Mouse (Mus musculus) regulatory T cell (primary cell): Measurements from ENCODE around the gene Btbd17.

Experiments
- in situ Hi-C: fragments of 300-600 bp; cut with MboI, MseI; formaldehyde crosslinking; loops from one replicate; pipeline ENCODE4 v1.15.1; 2025; ENCODE audit warnings: high pct_unique_total_duplicates

Gene Btbd17

DNA sequence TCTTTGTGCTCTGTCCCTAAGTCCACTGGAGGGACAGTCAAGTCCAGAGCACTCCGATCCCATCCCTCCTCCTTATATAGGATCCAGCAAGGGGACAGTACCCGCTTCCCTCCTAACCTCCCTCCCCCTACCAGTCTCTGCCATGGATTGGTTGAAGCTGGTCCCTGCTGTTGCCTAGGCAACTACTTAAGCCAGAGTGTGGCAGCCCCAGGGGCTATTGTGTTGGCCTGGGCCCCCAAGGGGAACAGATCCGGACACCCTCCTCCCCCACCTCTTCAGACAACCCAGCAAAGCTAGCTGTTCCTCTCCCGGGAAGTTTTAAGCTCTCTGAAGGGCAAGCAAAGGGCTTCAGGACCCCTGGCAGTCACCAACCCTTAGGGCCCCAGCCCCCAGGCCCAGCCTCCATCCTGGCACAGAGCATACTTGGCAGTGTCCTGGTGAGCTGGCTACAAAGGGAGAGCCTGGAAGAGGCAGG is at the start of gene Btbd17:
Gene Btbd17, minus strand, starts transcription at position 98 of the 475 bp plus-strand sequence.
- in situ Hi-C loops, result no loop called here

- in situ Hi-C loops, result no loop called here
Measured at GRCm38 (mm10) chr11:114844464-114845220, 48.9 kb upstream of the Btbd17 start.

DNA sequence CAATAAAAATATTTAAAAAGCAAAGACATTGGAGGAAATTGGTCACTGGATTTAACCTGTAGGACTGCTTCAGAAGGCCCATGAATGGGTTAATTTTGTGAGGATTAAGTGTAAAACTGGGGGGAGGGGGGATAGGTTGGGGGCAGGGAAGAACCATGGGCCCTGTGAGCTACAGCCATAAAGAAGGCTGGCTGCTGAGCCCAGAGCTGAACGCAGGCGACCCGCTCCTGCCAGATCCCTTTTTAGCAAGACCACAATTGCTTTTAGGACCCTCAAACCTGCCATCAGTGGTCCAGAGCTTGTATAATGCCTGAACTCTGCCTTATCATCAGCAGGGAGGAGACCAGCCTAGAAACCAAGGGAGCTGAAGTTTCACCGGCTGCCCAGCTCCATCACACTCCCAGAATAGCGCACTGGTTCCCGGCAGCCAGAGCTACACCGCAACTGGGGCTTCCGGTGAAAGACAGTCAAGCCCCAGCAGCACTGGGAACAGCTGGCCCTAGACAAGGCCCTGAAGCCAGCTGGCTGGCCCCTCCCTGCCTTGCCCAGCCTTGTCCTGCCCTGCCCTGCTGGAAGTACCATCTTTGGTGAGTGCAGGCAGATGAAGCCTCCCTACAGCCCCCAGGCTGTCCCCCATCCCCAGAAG is 48.2 kb upstream of the Btbd17 start:
- in situ Hi-C loops, result no loop called here

DNA sequence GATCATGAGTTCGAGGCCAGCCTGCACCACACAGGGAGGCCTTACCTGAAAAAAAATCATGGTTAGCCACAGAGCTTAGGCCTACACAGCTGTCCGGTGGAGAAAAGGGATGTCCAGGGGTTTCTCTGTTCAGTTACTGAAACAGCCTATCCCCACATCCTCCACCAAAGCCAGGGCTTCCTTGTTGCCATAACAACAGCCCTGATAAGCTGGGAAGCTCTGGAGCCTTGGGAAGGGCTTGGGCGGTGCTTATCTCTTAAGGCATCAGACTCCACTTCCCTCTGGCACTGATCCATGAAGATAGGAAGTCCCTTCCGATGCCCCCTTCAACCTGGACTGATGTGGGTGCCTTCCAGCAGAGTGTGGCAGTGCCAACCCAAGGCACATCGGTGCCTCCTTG is 37.4 kb upstream of the Btbd17 start:
- in situ Hi-C loops, result no loop called here

DNA sequence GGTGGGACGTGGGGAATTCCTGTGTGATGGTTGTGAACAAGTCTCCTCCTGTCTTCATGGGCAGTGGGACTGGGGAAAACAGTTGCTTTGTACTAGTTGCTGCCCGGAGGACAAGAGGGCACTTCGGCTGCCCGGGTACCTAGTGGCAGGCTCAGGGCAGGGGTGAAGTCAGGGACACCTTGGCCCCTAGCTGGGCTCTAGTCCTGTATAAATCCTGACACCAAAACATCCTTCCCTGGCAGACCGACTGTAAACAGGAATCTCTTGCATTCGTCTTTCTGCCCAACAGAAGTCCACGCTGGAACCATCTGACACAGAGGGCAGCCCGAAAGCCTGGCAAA is 34.7 kb upstream of the Btbd17 start:
- in situ Hi-C loops, result no loop called here

DNA sequence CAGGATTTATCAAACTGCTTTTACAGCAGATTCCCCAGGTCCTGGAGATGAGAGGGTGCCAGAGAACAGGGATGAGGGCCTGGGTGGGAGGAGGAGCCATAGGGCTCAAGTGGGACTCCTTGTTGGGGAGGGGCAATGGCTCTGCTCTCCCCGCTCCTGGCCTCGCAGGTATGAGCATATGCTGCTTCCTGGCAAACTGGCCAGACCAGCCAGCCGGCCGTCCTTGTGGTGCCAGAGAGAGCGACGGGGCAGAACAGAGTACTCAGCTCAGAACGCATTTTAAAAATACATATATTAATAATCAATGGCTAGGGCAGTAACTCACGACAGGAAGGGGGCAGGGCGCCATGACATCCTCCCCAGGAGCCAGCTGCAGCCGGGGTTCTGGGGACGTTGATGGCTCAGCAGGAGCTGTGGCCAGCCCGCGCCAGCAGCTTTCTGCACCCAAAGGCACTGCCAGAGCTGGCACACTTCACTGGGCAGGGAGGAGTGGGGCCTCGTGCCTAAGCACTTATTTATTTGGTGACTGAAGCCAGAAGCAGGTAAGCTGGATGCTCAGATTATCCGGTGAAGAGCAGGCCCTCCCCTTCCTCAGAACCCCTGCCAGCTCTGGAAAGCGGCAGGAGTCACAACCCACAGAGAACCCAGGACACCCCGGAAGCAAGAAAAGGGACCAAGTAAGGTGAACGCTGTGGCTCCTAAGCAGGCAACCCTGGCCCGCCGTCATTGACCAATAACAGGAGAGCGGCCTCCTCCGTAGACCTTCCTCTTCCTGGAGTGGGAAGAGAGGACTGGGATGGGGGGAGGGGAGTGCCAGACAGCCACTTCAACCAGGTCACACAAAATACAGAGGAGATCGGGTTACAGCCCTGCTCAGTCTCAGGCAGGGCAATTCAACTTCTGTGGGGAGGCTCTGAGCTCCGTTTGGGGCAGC is 34.0 kb upstream of the Btbd17 start:
- in situ Hi-C loops, result no loop called here

- in situ Hi-C loops, result no loop called here
Measured at GRCm38 (mm10) chr11:114826686-114827085, 30.9 kb upstream of the Btbd17 start.

DNA sequence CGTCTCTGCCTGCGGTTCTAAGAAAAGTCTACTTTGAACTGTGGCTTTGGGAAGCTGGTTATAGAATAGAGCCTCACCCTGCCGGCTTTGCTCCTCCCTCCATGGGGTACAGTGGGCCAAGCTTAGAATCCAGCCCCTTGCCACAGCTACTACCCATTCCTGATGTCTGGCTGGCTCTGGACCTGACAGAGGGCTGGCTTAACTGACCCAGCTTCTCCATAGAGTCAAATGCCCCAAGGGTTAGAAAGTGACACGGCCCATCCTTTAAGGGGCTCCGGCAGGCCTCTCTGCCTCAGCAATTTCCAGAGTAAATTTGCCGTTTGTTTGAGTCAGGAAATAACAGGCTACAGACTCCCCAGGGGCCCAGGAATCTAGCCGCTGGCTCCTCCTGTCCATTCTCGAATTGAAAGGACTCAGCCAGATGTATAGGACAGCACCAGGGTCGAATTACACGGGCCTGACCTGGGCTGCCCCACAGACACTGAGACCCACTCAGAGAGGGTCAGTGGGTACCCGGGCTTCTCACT is 27.5 kb upstream of the Btbd17 start:
- in situ Hi-C loops, result no loop called here

- in situ Hi-C loops, result no loop called here
Measured at GRCm38 (mm10) chr11:114822727-114823126, 27.0 kb upstream of the Btbd17 start.

- in situ Hi-C loops, result no loop called here
Measured at GRCm38 (mm10) chr11:114821325-114821724, 25.6 kb upstream of the Btbd17 start.

- in situ Hi-C loops, result no loop called here
Measured at GRCm38 (mm10) chr11:114820444-114820843, 24.7 kb upstream of the Btbd17 start.

DNA sequence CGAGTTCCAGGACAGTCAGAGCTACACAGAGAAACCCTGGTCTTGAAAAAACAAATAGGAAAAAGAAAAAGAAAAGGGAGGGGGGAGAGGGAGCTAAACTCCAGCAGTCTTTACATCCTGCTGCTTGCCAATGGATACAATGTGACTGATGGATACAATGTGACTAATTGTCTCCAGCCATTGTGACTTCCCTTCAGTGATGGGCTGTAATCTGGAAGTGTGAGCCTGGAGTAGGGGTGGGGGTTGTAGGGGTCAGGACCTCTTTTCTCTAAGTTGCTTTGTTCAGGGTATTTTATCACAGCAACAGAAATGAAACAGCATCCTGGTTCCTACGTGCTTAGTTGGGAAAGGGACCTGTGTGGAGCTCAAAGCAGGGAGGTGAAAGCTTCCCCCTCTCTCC is 23.4 kb upstream of the Btbd17 start:
- in situ Hi-C loops, result no loop called here

DNA sequence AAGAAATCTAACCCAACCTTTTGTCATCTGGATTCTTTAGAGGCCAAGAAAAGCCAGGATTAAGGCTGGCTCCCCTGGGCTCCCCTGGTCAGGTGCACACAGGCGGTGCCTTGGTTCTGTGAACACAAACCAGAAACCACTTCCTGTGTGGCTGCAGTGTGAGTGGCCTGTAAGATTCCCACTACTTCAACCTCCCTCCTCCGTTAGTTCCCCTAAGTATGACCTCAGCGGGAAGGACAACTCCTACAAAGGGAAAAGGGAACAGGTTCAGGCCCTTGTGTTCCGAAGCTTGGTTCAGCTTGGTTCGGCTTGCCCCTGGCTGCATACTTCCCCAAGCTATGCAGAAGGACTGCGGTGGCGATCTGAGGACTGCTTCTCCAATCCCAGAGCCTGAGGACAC is 22.4 kb upstream of the Btbd17 start:
- in situ Hi-C loops, result no loop called here

GRCm38 (mm10) chr11:114816934-114817333 is 21.2 kb upstream of the Btbd17 start:
- in situ Hi-C loops, result no loop called here

GRCm38 (mm10) chr11:114814873-114815592 is 19.3 kb upstream of the Btbd17 start:
- in situ Hi-C loops, result loop anchor here (5.0 kb wide), 1 partner anchor 97 kb away; no protein-coding TSS in a partner anchor

- in situ Hi-C loops, result loop anchor here (5.0 kb wide), 1 partner anchor 100 kb away; no protein-coding TSS in a partner anchor
Measured at GRCm38 (mm10) chr11:114812731-114813240, 17.0 kb upstream of the Btbd17 start.

DNA sequence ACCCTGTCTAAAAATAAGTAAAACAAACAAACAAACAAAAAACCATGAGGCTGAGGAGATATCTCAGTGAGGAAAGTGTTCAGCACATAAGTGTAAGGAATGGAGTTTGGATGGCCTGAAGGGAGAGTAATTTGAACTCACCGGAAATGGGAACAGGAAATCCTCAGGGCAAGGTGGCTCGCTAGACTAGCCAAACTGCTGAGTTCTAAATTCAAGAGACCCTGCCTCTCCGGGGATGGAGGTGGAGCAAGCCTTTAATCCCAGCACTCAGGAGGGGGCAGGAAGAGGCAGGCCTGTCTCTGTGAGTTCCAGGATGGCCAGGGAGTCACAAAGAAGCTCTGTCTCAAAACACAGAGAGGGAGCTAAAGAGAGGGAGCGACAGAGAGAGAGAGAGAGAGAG is 14.6 kb upstream of the Btbd17 start:
- in situ Hi-C loops, result loop anchor here (5.0 kb wide), 1 partner anchor 102 kb away; no protein-coding TSS in a partner anchor

- in situ Hi-C loops, result no loop called here
Measured at GRCm38 (mm10) chr11:114809371-114809770, 13.6 kb upstream of the Btbd17 start.

- in situ Hi-C loops, result no loop called here
Measured at GRCm38 (mm10) chr11:114807686-114808427, 12.1 kb upstream of the Btbd17 start.

- in situ Hi-C loops, result no loop called here
Measured at GRCm38 (mm10) chr11:114807025-114807424, 11.3 kb upstream of the Btbd17 start.
